Mouse (Mus musculus): Measurements from ENCODE around the gene Zfp965.
"Not testable (repeated sequence)": the region's sequence is repeated elsewhere in the genome, so short reads cannot be mapped to it uniquely, and the experiment has no call there.

- not testable (repeated sequence) for TF ChIP-seq CTCF (conservative IDR thresholded peaks at IDR 0.05; ENCODE audit: insufficient read depth, insufficient read length, low read depth, low read length); POLR2A (IDR thresholded peaks at IDR 0.05; ENCODE audit: low read depth, low read length)
Observed at GRCm38 (mm10) chr2:175435707-175436106, 34.1 kb upstream of the Zfp965 start, which contains the start of gene Gm4724.

Measured in kidney, adult 2 months (tissue).